Mouse (Mus musculus) c-Kit-positive CD71-positive TER-119-negative erythroid progenitor cells, embryonic 14.5 days (primary cell): Measurements from ENCODE around the gene Nhp2.
"Not testable (repeated sequence)": the region's sequence is repeated elsewhere in the genome, so short reads cannot be mapped to it uniquely, and the experiment has no call there.

Experiments
- DNase-seq: peaks from one replicate; pipeline ENCODE4 v3.0.0-alpha.2; 2013; ENCODE audit warnings: low read depth

Gene Nhp2

DNA sequence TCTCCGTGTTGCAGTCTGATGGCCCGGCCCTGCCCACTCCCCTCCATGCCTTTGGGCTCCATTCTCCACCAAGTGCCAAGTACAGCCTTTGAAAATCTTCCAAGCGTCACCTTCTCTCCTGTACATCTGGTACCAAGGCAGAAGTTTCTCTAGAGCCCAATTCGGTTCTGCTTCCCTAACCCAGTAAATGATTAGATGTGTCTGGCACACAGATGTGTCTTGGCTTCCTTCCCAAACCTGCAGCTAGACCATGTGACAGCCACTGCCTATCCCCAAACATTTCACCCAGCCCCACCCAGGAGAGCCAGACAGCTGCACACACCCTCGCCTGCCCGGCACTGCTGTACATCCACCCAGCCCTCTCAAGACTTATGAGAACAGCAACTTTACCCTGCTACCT lies 39.2 kb downstream of the Nhp2 start:
- DNase-seq = no peak

DNA sequence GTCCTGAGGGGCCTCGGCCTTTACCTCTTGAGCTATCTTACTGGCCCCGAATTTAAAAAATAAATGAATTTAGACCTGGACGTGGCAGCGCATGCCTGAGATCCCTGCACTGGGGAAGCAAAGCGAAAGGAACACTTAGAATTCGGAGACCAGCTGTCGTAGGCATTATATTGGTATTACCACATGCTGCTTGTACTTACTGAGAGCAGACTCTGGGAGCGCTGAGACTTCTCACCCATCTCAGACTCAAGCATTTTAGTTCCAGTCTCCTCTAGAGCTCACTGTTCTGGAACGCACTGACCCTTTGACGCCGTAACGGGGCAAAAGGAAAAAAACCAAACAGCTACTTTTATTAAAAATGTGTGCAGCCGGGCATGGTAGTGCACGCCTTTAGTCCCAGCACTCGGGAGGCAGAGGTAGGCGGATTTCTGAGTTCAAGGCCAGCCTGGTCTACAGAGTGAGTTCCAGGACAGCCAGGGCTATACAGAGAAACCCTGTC lies 42.4 kb downstream of the Nhp2 start:
- no peak for DNase-seq

DNA sequence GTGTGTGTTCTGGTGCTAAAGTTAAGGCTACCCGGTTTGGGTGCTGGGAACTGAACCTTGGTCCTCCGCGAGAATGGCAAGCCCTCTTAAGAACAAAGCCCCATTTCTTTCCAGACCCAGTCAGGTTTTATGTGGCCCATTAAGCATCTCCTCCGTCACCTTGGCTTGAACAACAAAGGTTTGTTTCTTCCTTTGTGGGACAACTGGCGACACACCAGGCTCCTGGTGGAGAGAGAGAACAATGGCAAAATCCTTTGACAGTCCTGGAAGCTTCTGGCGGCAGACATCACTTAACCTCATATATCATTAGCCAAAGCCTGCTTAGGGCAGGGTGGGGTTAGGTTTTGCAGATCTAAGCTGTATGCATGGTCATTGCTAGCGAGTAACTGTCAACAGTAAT lies 43.1 kb downstream of the Nhp2 start:
- DNase-seq = no peak

DNA sequence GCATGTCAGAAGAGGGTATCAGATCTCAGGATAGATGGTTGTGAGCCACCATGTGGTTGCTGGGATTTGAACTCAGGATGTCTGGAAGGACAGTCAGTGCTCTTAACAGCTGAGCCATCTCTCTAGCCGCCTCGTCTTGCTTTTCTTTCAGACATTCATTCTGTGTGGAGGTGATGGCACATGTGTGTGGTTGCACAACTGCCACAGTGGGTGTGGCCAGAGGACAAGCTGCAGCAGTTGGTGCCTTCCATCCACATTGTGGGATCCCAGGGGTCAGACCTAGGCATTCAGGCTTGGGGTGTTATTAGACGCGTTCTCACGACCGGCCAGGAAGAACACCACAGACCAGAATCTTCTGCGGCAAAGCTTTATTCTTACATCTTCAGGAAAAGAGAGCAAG lies 45.2 kb downstream of the Nhp2 start:
- not testable (repeated sequence) for DNase-seq

DNA sequence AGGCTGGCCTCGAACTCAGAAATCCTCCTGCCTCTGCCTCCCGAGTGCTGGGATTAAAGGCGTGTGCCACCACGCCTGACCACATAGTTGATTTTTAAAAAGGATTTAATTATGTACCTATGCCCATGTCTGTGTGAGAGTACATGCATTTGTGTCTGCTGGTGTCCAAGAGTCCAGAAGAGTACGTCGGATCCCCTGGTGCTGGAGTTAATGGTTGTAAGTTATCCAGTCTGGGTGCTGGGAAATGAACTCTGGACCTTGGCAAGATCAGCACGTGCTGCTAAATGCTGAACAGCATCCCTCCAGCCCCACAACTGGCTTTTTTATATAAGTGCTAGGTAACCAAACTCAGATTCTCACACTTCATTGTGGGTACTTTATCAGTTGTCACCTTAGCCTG lies 51.3 kb downstream of the Nhp2 start:
- no peak for DNase-seq

DNA sequence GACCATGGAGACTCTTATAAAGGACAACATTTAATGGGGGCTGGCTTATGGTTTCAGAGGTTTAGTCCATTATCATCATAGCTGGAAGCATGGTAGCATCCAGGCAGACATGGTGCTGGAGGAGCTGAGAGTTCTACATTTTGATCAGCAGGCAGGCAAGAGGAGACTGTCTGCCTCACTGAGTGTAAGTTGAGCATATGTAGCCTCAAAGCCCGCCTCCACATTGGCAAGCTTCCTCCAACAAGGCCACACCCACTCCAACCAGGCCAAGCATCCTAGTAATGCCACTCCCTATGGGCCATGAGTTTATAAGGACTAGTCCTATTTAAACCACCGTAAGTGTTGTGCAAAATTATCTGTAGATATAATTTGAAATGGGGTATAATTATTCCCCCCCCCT lies 51.8 kb downstream of the Nhp2 start:
- no peak for DNase-seq

DNA sequence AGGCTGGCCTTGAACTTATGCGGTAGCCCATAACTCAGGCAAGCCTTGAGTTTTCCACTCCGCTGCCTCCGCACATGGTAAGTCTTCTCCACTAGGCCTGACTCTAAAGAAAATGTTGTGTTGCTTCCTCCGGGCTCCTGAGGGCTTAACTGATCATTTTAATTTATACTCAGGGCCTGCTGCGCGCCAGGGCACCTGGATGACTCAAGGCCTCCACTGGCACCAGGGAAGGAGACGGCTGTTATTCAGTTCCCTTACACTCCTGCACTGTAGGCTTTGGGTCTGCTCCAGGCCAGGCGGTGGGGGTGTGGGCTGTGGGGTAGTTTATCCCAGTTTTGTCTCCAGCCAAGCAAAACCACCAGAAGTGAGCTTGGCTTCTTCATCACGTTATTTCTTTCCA lies 53.8 kb downstream of the Nhp2 start:
- DNase-seq = no peak
